Mouse (Mus musculus) stomach, postnatal 0 days (tissue): ENCODE measurements around the gene Gfod2. TPM values are rescaled to one million over a fixed set of nuclear protein-coding genes. Genes with fewer than 3 reads are reported as not detected.

ENCODE experiments used
- ATAC-seq: fragments of 200-750 bp; cut with Nextera tagmentation; 2 replicates; pipeline ENCODE4 v1.8.0; 2017; ENCODE audit not compliant: low FRiP score, low TSS enrichment
- DNase-seq: peaks from one replicate; pipeline ENCODE4 v3.0.0-alpha.2; 2016; ENCODE audit warnings: low spot score
- H3K27ac ChIP-seq: fragments of 300-500 bp; sonication (generic); replicated peaks from 2 replicates; pipeline ENCODE4 v1.5.1; 2014; ENCODE audit warnings: mild to moderate bottlenecking, control low read depth
- H3K27me3 ChIP-seq: fragments of 300-500 bp; sonication (generic); 2 replicates; pipeline ENCODE4 v1.6.1; 2014; ENCODE audit warnings: low read length; ENCODE audit not compliant: control insufficient read depth, insufficient read depth
- H3K36me3 ChIP-seq: fragments of 300-500 bp; sonication (generic); 2 replicates; pipeline ENCODE4 v1.6.1; 2014; ENCODE audit warnings: low read length, mixed read lengths; ENCODE audit not compliant: control insufficient read depth, insufficient read depth
- H3K4me1 ChIP-seq: fragments of 300-500 bp; sonication (generic); replicated peaks from 2 replicates; pipeline ENCODE4 v1.6.1; 2014; ENCODE audit warnings: antibody characterized with exemption; ENCODE audit not compliant: control insufficient read depth, insufficient read depth
- H3K4me2 ChIP-seq: fragments of 300-500 bp; sonication (generic); replicated peaks from 2 replicates; pipeline ENCODE4 v1.6.1; 2014; ENCODE audit warnings: low read depth, mild to moderate bottlenecking, control low read depth, moderate library complexity
- H3K4me3 ChIP-seq: fragments of 300-500 bp; sonication (generic); 2 replicates; pipeline ENCODE4 v1.5.1; 2014; ENCODE audit warnings: low read depth, low read length, control low read depth
- H3K9ac ChIP-seq: fragments of 300-500 bp; sonication (generic); 2 replicates; pipeline ENCODE4 v1.6.1; 2014; ENCODE audit warnings: mild to moderate bottlenecking, low read length, control low read depth, mixed read lengths
- H3K9me3 ChIP-seq: fragments of 300-500 bp; sonication (generic); 2 replicates; pipeline ENCODE4 v1.6.1; 2016; ENCODE audit warnings: low read length; ENCODE audit not compliant: control insufficient read depth
- CTCF ChIP-seq: IDR thresholded peaks from 2 replicates; pipeline ENCODE4 v1.5.1; 2016; ENCODE audit warnings: antibody characterized with exemption, low read depth, mild to moderate bottlenecking, moderate library complexity
- EP300 ChIP-seq: optimal IDR thresholded peaks from 2 replicates; pipeline ENCODE3; 2016; ENCODE audit warnings: antibody characterized with exemption
- WGBS: fragments of 180-500 bp; shearing (Covaris S2); extraction: QIAGEN DNeasy Blood & Tissue Kit; methylation state at CpG from one replicate; pipeline ENCODE4 v1.1.7; 2014; 5-methylcytosine and 5-hydroxymethylcytosine counted together
- polyA plus RNA-seq: library from polyadenylated mRNA; unstranded; fragments of >200 nt; fragmentation: Nextera tagmentation; extraction: Ambion mirVana; gene quantifications from 2 replicates; pipeline ENCODE4 v1.2.1, GENCODE M21; 2015

Gene Gfod2
- polyA plus RNA-seq, 1 experiment from 2014 or later, result 14.5 TPM

DNA sequence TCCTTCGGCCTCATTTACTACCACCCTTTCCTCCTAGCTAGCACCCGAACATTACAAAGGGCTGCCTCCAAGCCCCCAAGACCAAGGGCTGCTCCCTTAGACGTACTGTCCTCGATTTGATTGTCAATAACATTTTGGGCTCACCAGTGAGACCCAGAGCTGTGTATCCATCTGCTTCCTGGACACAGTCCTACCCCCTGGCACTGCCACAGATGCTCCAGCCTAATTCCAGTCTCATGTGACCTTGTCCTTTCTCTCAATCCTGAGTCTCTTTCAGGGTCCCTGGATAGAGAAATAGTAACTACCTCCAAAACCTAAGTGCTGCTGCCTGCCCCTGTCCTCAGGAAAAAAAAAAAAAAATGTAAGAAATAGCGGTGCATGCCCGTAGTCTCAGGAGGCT lies 53.5 kb downstream of the Gfod2 start:
- ATAC-seq, result no peak
- TF ChIP-seq EP300 (no peak), CTCF (no peak)
- H3K27ac ChIP-seq, result no peak overlapping the region
- WGBS, result 88% methylated on average over 6 of the region's 6 CpGs
- peaks cover 8% of the 10 kb centered on the region for H3K36me3 ChIP-seq
- H3K9me3 ChIP-seq, result no peaks in the 10 kb centered on the region
- H3K27me3 ChIP-seq, result no peaks in the 10 kb centered on the region
- H3K9ac ChIP-seq, result no peak overlapping the region
- H3K4me2 ChIP-seq, result no peak overlapping the region
- DNase-seq, result no peak
- H3K4me3 ChIP-seq, result no peak overlapping the region
- H3K4me1 ChIP-seq, result peaks cover 7% of the 10 kb centered on the region; the same call in 1 of the 2 replicates

DNA sequence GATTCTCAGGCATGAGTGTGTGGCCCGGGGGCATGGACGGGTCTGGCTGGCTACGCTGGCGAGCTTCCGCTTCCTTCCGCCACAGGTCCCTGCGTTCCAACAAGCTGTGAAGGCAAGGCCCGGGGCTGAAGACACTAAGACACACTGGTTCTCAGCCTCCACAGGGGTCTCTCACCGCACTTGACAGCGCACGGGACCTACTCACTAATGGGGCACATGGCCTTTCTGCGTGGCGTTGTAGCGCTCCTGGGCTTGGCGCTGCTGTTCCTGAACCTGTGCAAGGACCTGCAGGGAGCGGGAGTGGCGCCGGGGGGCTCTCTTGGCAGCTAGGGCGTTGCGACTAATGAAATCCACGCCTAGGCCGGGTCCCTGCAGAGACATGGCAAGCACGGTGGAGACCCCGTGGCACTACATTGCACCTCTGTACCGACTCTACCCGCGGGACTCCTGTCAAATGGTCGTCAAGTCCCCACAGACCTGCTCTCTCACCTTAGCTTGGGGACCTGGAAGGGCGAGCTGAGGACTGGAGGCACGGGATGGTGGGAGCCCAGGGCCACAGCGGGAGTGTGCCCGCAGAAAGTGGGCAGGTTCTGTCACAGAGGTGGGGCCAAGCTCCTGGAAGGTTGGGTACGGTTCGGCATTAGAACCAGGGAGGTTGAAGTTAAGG lies 54.2 kb downstream of the Gfod2 start:
- H3K27ac ChIP-seq, result no peak overlapping the region
- TF ChIP-seq CTCF (no peak), EP300 (no peak)
- no peak overlapping the region for H3K9ac ChIP-seq
- no peak for ATAC-seq
- peaks cover 7% of the 10 kb centered on the region; the same call in 1 of the 2 replicates for H3K4me1 ChIP-seq
- no peak overlapping the region for H3K4me3 ChIP-seq
- H3K4me2 ChIP-seq, result no peak overlapping the region
- peaks cover 8% of the 10 kb centered on the region for H3K36me3 ChIP-seq
- H3K27me3 ChIP-seq, result no peaks in the 10 kb centered on the region
- H3K9me3 ChIP-seq, result no peaks in the 10 kb centered on the region
- no peak for DNase-seq
- 92% methylated on average over 34 of the region's 34 CpGs for WGBS

DNA sequence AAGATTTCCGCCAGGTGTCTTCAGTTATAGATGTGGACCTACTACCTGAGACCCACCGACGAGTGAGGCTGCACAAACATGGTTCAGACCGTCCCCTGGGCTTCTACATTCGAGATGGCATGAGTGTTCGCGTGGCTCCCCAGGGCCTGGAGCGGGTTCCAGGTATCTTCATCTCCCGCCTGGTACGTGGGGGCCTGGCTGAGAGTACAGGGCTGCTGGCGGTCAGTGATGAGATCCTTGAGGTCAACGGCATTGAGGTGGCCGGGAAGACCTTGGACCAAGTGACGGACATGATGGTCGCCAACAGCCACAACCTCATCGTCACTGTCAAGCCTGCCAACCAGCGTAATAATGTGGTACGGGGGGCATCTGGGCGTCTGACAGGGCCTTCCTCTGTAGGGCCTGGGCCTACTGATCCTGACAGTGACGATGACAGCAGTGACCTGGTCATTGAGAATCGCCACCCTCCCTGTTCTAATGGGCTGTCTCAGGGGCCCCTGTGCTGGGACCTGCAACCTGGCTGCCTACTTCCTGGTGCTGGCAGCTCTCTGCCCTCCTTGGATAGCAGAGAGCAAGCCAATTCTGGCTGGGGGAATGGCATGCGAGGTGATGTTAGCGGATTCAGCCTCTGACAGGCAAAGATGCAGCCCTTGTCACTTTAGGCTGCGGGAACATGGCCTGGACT lies 55.6 kb downstream of the Gfod2 start:
- Histone ChIP-seq H3K27ac (no peak overlapping the region), H3K4me3 (no peak overlapping the region), H3K4me2 (no peak overlapping the region), H3K9ac (no peak overlapping the region), H3K9me3 (no peaks in the 10 kb centered on the region), H3K4me1 (peaks cover 7% of the 10 kb centered on the region; the same call in 1 of the 2 replicates), H3K36me3 (peaks cover 12% of the 10 kb centered on the region), H3K27me3 (no peaks in the 10 kb centered on the region)
- no peak for DNase-seq
- no peak for TF ChIP-seq CTCF
- TF ChIP-seq EP300, result no peak
- WGBS, result 91% methylated on average over 24 of the region's 24 CpGs
- ATAC-seq, result no peak

DNA sequence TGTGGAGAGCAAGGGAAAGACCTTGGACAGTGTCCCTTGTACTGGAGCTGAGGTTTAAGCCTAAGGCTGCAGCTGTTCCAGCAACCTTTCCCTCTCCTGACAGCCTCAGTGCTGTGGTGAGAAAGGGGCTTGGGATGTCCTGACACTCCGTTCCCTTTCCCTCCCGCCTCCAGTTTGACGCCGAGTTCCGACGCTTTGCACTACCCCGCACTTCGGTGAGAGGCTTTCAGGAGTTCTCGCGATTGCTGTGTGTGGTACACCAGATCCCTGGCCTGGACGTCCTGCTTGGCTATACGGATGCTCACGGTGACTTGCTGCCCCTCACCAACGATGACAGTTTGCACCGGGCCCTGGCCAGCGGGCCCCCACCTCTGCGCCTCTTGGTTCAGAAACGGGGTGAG lies 56.5 kb downstream of the Gfod2 start:
- Histone ChIP-seq H3K4me3 (peak overlapping the region; percentile 69), H3K9ac (peak overlapping the region; percentile 14; the same call in 1 of the 2 replicates), H3K36me3 (peaks cover 12% of the 10 kb centered on the region), H3K4me2 (peak overlapping the region; percentile 87), H3K27me3 (no peaks in the 10 kb centered on the region), H3K27ac (peak overlapping the region; percentile 37; the same call in 1 of the 2 replicates), H3K4me1 (peaks cover 7% of the 10 kb centered on the region; the same call in 1 of the 2 replicates), H3K9me3 (no peaks in the 10 kb centered on the region)
- TF ChIP-seq EP300 (no peak), CTCF (no peak)
- ATAC-seq (no peak), DNase-seq (no peak)
- 41% methylated on average over 18 of the region's 18 CpGs for WGBS

DNA sequence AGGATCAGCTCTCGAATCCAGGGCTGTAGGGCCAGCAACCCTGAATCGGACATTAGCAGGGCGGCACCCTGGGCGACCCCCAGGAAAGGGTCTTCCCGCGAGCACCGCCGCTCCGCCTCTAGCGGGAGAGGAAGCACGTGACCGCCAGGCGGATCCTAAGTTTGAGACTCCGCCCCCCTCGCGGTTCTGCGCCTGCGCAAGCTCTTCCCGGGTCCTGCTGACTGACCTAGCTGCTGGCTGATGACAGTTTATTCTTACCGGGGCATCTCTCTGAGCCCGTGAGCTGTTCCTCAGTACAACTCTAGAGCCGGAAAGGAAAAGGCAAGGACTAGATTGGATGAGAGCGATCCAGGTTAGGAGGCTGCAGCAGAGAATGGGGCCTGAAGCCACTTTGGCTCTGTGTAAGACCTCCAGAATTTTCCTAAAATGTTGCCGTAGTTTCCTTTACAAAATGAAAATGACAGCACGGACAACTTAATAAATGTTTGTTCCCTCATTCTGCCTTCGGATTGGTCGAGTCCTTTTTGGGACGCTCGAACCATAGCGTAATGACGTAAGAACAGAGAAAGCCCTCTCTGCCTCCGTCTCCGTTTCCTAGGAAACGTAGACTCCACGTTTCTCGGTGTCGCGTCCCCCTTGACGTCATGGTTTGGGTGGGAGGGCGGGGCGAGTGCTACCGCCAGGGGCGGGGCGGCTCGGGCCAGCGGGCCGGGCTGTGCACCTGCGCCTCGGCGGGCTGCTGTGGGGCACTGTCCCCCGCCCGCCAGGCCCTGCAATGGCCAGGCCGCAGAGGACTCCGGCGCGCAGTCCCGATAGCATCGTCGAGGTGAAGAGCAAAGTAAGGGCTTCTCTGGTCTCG lies 57.3 kb downstream of the Gfod2 start, which contains the start of the genes Acd and Pard6a:
TSS of gene Acd (minus strand) at position 137 of the 859 bp plus-strand sequence.
TSS of gene Pard6a (plus strand) at position 183 of the 859 bp plus-strand sequence.
- Histone ChIP-seq H3K4me1 (peaks cover 7% of the 10 kb centered on the region; the same call in 1 of the 2 replicates), H3K9ac (peak within 1 kb of the TSS; percentile 66), H3K9me3 (no peaks in the 10 kb centered on the region), H3K4me2 (peak within 1 kb of the TSS; percentile 87), H3K4me3 (peak within 1 kb of the TSS; percentile 69), H3K36me3 (peaks cover 12% of the 10 kb centered on the region), H3K27ac (peak within 1 kb of the TSS; percentile 89), H3K27me3 (no peaks in the 10 kb centered on the region)
- no peak for TF ChIP-seq EP300
- peak; percentile 19; the same call in 1 of the 2 replicates for TF ChIP-seq CTCF
- ATAC-seq, result peak; percentile 75
- DNase-seq, result peak; percentile 96
- WGBS, result 1% methylated on average over 59 of the region's 60 CpGs
